11 mouse cellular contexts compared by ENCODE assay signal in genomic region chr5:116461354-116462042, GRCm38 (mm10). TPM values are rescaled to one million over a fixed set of nuclear protein-coding genes. Genes with fewer than 3 reads are reported as not detected.
DNase-seq lines count a peak whose midpoint lies in the region; ATAC-seq and TF ChIP-seq lines count a peak whose summit lies in the region.
"Had no signal": no experiment of that assay in that cellular context is flagged by ENCODE, and none has a peak within 500 bp of the region (broad histone marks: within the 10 kb centered on the region; RNA-seq: fewer than 3 reads in every experiment).

No protein-coding gene starts in this region.

- peak; percentile 55 for TF ChIP-seq CTCF in kidney, postnatal 0 days (IDR thresholded peaks at IDR 0.05; ENCODE audit: low read depth)
- peak; percentile 71 for TF ChIP-seq CTCF in brain, embryonic 14.5 days (IDR thresholded peaks at IDR 0.05; ENCODE audit: borderline replicate concordance, extremely low read depth, insufficient read depth, insufficient read length)

- no peak overlapping the region for H3K9ac ChIP-seq in kidney, postnatal 0 days (ENCODE audit: low read depth, low read length)
- H3K9ac ChIP-seq: heart, embryonic 12.5 days had no signal

- peak; percentile 21 for DNase-seq in kidney, postnatal 0 days (ENCODE audit: low spot score)
- no peak for DNase-seq in kidney, adult 9 months
- peak; percentile 84 for DNase-seq in brain, embryonic 14.5 days (ENCODE audit: low read depth)
- peak; percentile 56 for DNase-seq in forelimb bud, embryonic 11.5 days (ENCODE audit: low read depth, low spot score)
- DNase-seq in neural tube, embryonic 10.5 days (ENCODE audit: extremely low spot score, low spot score), result peak; percentile 31
- DNase-seq in adrenal gland, adult 18-20 months (ENCODE audit: low spot score in 2 of 2), result no peak
- no peak for DNase-seq in urinary bladder, adult 2 months (ENCODE audit: low spot score)
- DNase-seq in frontal cortex, postnatal 25 days (ENCODE audit: low spot score in 2 of 2), result no peak
- DNase-seq: adrenal gland, postnatal 36 days; lung, postnatal 14 days had no signal

- no peak overlapping the region for H3K4me3 ChIP-seq in kidney, postnatal 0 days (replicated peaks; ENCODE audit: low read depth, low read length)
- H3K4me3 ChIP-seq: heart, embryonic 12.5 days had no signal

- no peaks in the 10 kb centered on the region for H3K27me3 ChIP-seq in kidney, postnatal 0 days (ENCODE audit: insufficient read depth, low read length)

- no peaks in the 10 kb centered on the region for H3K36me3 ChIP-seq in kidney, postnatal 0 days (ENCODE audit: insufficient read depth, low read length)
- H3K36me3 ChIP-seq: heart, embryonic 12.5 days had no signal

- H3K4me2 ChIP-seq in kidney, postnatal 0 days (ENCODE audit: low read length), result no peak overlapping the region
- H3K4me2 ChIP-seq: heart, embryonic 12.5 days had no signal

- H3K27ac ChIP-seq in kidney, postnatal 0 days, result no peak overlapping the region

- TF ChIP-seq POLR2A in brain, embryonic 14.5 days (IDR thresholded peaks at IDR 0.05; ENCODE audit: borderline replicate concordance, extremely low read depth, insufficient read depth, insufficient read length, poor library complexity, severe bottlenecking), result no peak

- 40% methylated on average over 11 of the region's 11 CpGs for WGBS in kidney, postnatal 0 days

- H3K4me1 ChIP-seq in kidney, postnatal 0 days (replicated peaks; ENCODE audit: insufficient read depth, low read length), result no peaks in the 10 kb centered on the region

- peaks cover 7% of the 10 kb centered on the region for H3K9me3 ChIP-seq in kidney, postnatal 0 days (replicated peaks; ENCODE audit: low read length)

- ATAC-seq in kidney, postnatal 0 days (replicated peaks; ENCODE audit: low FRiP score, low read depth), result no peak

RNA-seq across cellular contexts. Expression of gene Hspb8, which starts 38.8 kb away (rescaled TPM):
- 4.3 and 5.0 TPM in 2 replicates for polyA plus RNA-seq in kidney, postnatal 0 days (2015; fragmentation: Nextera tagmentation; extraction: Ambion mirVana)
- polyA plus RNA-seq in brain, embryonic 14.5 days (2012; rRNA removed), result 7.3 and 7.8 TPM in 2 replicates
- total RNA-seq in adrenal gland, adult 18-20 months (2021), result 100 to 1,000 TPM; 261 to 274 TPM
- polyA plus RNA-seq in urinary bladder, adult 2 months (2012; rRNA removed), result 229 and 244 TPM in 2 replicates

Comparison
In these comparisons a context has a peak if more than half of its experiments do, and no peak if none do; other contexts are left out.
1. DNase-seq: peak in kidney, postnatal 0 days (single experiment), brain, embryonic 14.5 days (single experiment), forelimb bud, embryonic 11.5 days (single experiment) and neural tube, embryonic 10.5 days (single experiment); none in kidney, adult 9 months (single experiment), adrenal gland, adult 18-20 months (0 of 2), urinary bladder, adult 2 months (single experiment) and frontal cortex, postnatal 25 days (0 of 2).
2. RNA of gene Hspb8, which starts 38.8 kb away (polyA plus RNA-seq): 229 to 244 TPM in urinary bladder, adult 2 months; 7.3 to 7.8 TPM in brain, embryonic 14.5 days and 4.3 to 5.0 TPM in kidney, postnatal 0 days; every median in the first group is over 10 times any median in the second.